Mouse (Mus musculus): ENCODE measurements around the gene Slc11a1. TPM values are rescaled to one million over a fixed set of nuclear protein-coding genes. Genes with fewer than 3 reads are reported as not detected.
A peak's percentile ranks its signal among the peaks of the same experiment; 100 is the strongest.

Gene Slc11a1
- total RNA-seq, 2 experiments from 2014 or later = 3.3 to 4.1 TPM

DNA sequence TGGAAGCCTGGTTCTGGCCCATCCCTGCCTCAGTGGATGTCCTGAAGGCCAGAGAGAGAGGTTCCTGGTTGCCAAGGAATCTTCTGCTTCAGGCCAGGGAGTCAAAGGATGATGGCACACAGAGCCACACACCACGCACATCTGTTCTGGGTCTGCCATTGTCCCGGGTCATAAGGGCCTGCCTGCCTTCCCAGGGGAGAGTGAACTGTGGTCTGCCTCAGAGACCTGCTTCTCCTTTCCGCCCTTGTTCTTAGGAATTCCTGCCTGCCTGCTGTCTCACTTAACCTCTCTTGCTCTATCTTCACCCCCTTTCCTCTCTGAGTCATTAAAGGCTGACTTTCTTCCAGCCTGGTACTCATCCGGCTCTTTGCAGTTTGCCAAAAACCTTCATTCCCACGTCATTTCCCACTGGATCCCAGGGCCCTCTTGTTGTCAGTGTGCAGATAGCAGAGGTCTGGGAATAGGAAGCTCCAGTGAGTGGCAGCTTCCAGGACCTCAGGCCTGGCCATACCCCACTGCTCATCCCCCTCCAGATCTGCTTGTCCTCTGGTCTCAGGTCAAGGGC is 22.4 kb upstream of the Slc11a1 start:
- intact Hi-C loops (cut with DNase I) = no loop called here
- DNase-seq (ENCODE audit: low spot score in 2 of 2) = no peak

GRCm38 (mm10) chr1:74353453-74354229 is 21.4 kb upstream of the Slc11a1 start:
- DNase-seq (ENCODE audit: low spot score in 2 of 2) = no peak
- intact Hi-C loops (cut with DNase I) = no loop called here

DNA sequence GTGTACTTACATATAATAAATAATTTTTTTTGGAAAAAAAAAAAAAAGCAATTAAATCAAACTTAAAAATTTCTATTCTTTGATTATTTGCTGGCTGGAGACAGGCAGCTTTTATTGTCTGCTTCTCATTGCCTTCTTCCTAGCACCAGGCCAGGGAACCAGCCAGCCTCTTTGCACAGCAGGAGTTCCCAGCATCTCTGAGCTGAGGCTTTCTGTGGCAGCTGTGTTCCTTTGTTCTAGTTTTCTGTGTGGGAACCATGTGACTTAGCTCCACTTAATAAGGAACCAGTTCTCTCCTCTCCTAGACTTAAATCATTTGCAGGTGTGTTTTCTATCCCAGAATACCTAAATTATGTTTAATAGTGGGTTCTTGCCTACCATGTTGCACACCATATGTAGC is 17.5 kb upstream of the Slc11a1 start:
- no peak for DNase-seq (ENCODE audit: low spot score in 2 of 2)
- intact Hi-C loops (cut with DNase I) = no loop called here

DNA sequence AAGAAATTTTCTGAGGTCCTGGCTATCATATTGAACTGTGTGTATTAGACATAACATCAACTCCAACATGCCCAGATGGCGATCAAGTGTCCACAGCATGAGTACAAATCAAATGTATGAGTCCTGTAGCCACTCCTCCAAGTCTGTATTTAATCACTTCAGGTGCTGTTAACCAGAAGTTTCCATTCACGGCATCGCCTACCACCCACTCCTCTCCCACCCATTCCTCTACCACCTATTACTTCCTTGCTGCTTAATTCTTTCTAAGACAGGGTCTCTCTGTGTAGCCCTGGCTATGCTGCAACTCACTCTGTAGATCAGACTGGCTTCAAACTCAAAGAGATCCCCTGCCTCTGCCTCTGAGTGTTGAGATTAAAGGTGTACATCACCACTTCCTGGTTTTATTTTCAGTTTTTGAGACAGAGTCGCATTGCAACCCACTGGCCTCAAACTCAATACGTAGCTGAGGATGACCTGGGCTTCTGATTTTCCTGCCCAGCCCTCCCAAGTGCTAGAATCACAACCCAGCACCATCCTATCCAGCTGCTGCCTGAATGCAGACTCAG is 15.0 kb upstream of the Slc11a1 start:
- DNase-seq (ENCODE audit: low spot score in 2 of 2) = no peak
- intact Hi-C loops (cut with DNase I) = loop anchor here (5.0 kb wide), 1 partner anchor 153 kb away; no protein-coding TSS in a partner anchor

- DNase-seq (ENCODE audit: low spot score in 2 of 2) = peak; percentile 72 to 89
- intact Hi-C loops (cut with DNase I) = loop anchor here (1.0 to 5.0 kb wide), 3 partner anchors 29 to 155 kb away; partner anchors contain the start of gene Ctdsp1
Measured at GRCm38 (mm10) chr1:74361812-74362211, 13.2 kb upstream of the Slc11a1 start, which contains the start of gene Catip. Gene Catip (plus strand): TSS chr1:74362108.

DNA sequence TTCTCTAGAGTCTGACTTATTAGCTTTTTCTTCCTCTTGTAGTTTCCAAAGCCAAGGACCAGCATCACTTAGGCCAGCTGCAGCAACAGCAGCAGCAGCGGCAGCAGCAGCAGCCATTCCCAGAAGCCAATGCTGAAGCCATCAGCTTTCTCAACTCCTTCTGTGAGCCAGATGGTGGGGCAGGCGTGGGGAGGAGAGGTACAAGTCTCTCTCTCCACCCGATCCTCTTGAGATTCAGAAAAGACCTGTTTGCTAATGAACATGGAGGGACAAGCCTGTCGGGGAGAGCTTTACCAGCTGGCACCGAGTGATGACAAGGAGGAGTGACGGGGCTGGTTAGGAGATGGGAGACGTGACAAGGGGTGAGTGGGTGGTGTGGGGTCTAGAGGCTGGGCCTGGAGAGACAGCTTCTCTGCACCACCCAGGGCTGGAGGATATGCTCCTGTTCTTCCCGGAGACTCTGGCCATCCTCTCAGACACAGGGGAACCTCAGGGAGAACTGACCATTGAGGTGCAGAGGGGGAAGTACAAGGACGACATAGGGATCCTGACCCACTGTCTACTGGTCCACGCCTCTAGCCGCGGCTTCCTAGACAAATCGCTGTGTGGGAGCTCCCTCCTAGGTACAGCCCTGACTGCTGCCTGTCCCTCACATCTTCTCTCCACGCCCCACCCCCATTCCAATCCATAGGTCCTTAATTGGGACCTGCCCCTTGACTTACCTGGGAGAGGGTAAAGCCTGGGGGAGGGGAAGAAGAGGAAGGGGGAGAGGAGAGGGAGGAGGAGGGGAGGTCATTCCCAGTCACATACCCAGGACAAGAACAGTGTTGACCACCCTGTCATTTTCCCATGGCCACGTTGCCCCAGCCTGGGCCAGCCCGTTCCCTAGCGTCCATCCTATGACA is 12.4 kb upstream of the Slc11a1 start:
- DNase-seq (ENCODE audit: low spot score in 2 of 2) = peak in 1 of 2 experiments; percentile 47
- intact Hi-C loops (cut with DNase I) = loop anchor here (2.0 to 5.0 kb wide), 2 partner anchors 28 to 155 kb away; partner anchors contain the start of gene Ctdsp1

GRCm38 (mm10) chr1:74363437-74363836 is 11.6 kb upstream of the Slc11a1 start:
- intact Hi-C loops (cut with DNase I) = loop anchor here (2.0 to 5.0 kb wide), 2 partner anchors 27 to 156 kb away; partner anchors contain the start of gene Ctdsp1
- peak in 1 of 2 experiments; percentile 53 for DNase-seq (ENCODE audit: low spot score in 2 of 2)

GRCm38 (mm10) chr1:74364270-74364669 is 10.7 kb upstream of the Slc11a1 start:
- intact Hi-C loops (cut with DNase I) = loop anchor here (5.0 kb wide), 1 partner anchor 157 kb away; no protein-coding TSS in a partner anchor

DNA sequence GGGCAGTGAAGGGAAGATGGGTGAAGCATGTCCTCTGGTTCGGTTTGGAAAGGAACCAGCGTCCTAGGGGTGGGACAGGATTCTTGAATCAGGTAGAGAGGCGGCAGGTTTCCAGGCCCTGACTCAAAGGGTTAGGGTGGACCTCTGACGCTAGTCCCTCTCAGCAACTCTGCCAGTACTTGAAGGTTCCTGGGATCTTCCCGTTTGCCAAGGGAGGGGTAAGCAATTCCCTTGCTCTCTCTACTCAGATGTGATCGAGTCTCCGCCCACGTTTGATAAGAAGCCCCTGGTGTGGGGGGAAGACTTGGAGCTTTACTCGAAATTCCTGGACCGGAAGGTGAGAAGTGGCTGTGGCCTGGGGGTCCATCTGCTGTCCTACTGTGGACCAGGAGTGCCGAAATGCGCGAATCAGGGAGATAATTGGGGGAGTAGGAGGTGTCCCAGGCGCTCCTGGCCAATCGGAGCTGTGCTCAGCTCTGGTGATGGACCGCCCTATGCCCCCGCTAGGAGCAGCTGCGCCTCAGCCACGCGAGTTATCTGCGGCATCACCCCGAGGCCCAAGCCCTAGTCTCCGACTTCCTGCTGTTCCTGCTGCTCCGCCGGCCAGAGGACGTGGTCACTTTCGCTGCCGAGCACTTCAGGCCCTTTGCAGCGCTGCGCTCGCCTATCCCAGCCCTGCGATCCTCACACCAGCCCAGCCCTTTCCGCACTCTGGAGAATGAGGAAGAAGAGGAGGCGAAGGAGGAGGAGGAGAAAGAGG is 6.9 kb upstream of the Slc11a1 start:
- intact Hi-C loops (cut with DNase I) = no loop called here
- DNase-seq (ENCODE audit: low spot score in 2 of 2) = peak; percentile 30 to 54

More at GRCm38 (mm10) chr1:74364270-74364669, 10.7 kb upstream of the Slc11a1 start:
- no peak for DNase-seq (ENCODE audit: low spot score in 2 of 2)

DNA sequence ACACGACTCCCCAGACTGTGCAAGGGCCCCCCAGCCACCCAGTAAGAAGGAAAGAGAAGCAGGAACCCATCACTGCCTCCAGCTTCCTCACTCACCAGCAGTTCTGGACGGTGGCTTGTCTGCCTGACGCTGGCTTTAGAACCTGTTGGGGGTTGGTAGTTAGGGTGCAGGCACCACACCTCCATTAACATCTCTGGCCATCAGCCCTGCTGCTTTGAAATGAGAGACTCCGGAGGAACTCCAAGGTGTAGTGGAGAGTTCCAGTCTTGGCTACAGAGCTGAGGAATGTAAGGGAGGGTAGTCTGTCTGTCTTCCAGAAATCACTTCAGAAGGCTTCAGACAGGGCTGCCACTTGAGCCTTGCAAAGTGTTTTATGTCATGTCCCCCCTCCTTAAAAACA is 5.0 kb upstream of the Slc11a1 start:
- intact Hi-C loops (cut with DNase I) = no loop called here
- DNase-seq (ENCODE audit: low spot score in 2 of 2) = no peak

- DNase-seq (ENCODE audit: low spot score in 2 of 2) = no peak
- intact Hi-C loops (cut with DNase I) = no loop called here
Measured at GRCm38 (mm10) chr1:74373372-74373771, 1.6 kb upstream of the Slc11a1 start.

GRCm38 (mm10) chr1:74375561-74375960 is 566 bp downstream of the Slc11a1 start:
- intact Hi-C loops (cut with DNase I) = no loop called here
- no peak for DNase-seq (ENCODE audit: low spot score in 2 of 2)

DNA sequence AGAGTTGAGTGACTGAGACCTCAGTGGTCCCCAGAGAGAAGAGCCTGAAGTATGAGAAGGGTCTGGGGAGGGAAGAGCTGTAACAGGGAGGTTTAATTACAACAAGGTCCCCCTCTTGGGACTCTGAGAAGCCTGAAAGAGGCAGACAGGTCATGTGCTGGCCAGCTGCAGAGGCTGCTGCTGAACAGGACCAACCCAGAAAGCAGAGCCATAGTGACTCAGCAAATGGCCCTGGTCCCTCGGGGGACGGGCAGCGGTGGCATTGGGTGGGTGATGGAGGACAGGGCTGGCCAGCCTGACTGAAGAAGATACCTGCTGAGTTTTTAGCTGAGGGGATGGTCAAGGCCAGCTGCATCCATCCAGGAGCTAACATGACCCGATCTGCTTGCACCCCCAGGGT is 1.4 kb downstream of the Slc11a1 start:
- no peak for DNase-seq (ENCODE audit: low spot score in 2 of 2)
- intact Hi-C loops (cut with DNase I) = no loop called here

GRCm38 (mm10) chr1:74379058-74379504 is 4.1 kb downstream of the Slc11a1 start:
- intact Hi-C loops (cut with DNase I) = no loop called here
- no peak for DNase-seq (ENCODE audit: low spot score in 2 of 2)

DNA sequence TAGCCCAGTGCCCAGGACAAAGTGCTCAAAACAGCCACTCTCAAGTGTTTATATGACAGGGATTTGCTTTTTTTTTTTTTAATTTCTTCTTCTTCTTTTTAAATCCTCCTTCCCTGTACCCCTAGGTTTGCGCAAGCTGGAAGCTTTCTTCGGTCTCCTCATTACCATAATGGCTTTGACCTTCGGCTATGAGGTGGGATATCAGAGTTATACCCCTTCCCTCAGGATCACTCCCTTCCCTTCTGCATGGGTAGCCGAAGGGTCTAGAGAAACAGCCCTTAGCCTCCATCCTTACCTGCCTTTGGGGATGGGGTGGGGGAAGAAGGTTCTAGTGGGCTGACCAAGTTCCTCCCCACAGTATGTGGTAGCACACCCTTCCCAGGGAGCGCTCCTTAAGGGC is 5.5 kb downstream of the Slc11a1 start:
- intact Hi-C loops (cut with DNase I) = no loop called here
- DNase-seq (ENCODE audit: low spot score in 2 of 2) = no peak

GRCm38 (mm10) chr1:74381588-74382021 is 6.6 kb downstream of the Slc11a1 start:
- intact Hi-C loops (cut with DNase I) = no loop called here
- DNase-seq (ENCODE audit: low spot score in 2 of 2) = no peak

GRCm38 (mm10) chr1:74383385-74383784 is 8.4 kb downstream of the Slc11a1 start:
- no peak for DNase-seq (ENCODE audit: low spot score in 2 of 2)
- intact Hi-C loops (cut with DNase I) = no loop called here

DNA sequence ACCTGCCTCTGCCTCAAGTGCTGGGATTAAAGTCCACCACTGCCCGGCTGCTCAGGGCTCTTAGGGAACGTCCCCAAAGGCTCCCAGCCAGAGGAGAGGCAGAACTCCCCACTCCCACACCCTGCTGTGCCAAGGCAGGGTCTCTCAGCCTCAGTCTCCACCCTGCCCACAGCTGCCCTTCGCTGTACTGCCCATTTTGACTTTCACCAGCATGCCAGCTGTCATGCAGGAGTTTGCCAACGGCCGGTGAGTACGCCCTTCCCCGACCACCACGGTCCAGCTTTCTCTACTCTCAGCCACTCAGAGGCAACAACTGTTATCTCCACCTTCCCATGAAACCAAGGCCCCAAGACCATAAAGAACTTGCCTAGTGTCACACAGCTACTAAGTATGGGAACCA is 9.5 kb downstream of the Slc11a1 start:
- intact Hi-C loops (cut with DNase I) = no loop called here
- DNase-seq (ENCODE audit: low spot score in 2 of 2) = no peak

GRCm38 (mm10) chr1:74385064-74385463 is 10.1 kb downstream of the Slc11a1 start:
- no peak for DNase-seq (ENCODE audit: low spot score in 2 of 2)
- intact Hi-C loops (cut with DNase I) = no loop called here
